Mouse (Mus musculus) embryonic fibroblast, embryonic 13.5 days (primary cell): ENCODE measurements around the gene Shbg.

Source experiments
- CTCF ChIP-seq: IDR thresholded peaks from 2 replicates; pipeline ENCODE4 v1.5.1; 2011; ENCODE audit warnings: mild to moderate bottlenecking, control low read depth, low read length, moderate library complexity, borderline replicate concordance; ENCODE audit not compliant: insufficient read depth
- POLR2A ChIP-seq: IDR thresholded peaks from 2 replicates; pipeline ENCODE4 v1.6.1; 2011; ENCODE audit warnings: low read depth, mild to moderate bottlenecking, control low read depth, low read length, moderate library complexity

GRCm38 (mm10) chr11:69591424-69591823, 26.3 kb downstream of the Shbg start:
- TF ChIP-seq CTCF (no peak), POLR2A (no peak)
